Mouse (Mus musculus) T-cell, adult 2 months (primary cell): ENCODE measurements around the gene Lrmda.

Experiments used
- DNase-seq: peaks from one replicate; pipeline ENCODE4 v3.0.0; 2022; ENCODE audit warnings: low spot score

Gene Lrmda

GRCm38 (mm10) chr14:21992321-21992885, 27.1 kb upstream of the Lrmda start:
- DNase-seq: no peak

- DNase-seq: no peak
Observed at GRCm38 (mm10) chr14:21993251-21994060, 26.1 kb upstream of the Lrmda start.

- DNase-seq: no peak
Observed at GRCm38 (mm10) chr14:21994061-21994990, 25.2 kb upstream of the Lrmda start.

- peak; percentile 65 for DNase-seq
Observed at GRCm38 (mm10) chr14:21995031-21995754, 24.3 kb upstream of the Lrmda start.

- no peak for DNase-seq
Observed at GRCm38 (mm10) chr14:21999588-21999987, 19.9 kb upstream of the Lrmda start.

GRCm38 (mm10) chr14:22003231-22003630, 16.3 kb upstream of the Lrmda start:
- DNase-seq: no peak

- no peak for DNase-seq
Observed at GRCm38 (mm10) chr14:22003631-22004030, 15.9 kb upstream of the Lrmda start.

GRCm38 (mm10) chr14:22004943-22005342, 14.6 kb upstream of the Lrmda start:
- no peak for DNase-seq

- DNase-seq: no peak
Observed at GRCm38 (mm10) chr14:22007006-22007405, 12.5 kb upstream of the Lrmda start.

- DNase-seq: no peak
Observed at GRCm38 (mm10) chr14:22014315-22014714, 5.2 kb upstream of the Lrmda start.

GRCm38 (mm10) chr14:22014781-22015180, 4.7 kb upstream of the Lrmda start:
- DNase-seq: no peak

- DNase-seq: no peak
Observed at GRCm38 (mm10) chr14:22017011-22017410, 2.5 kb upstream of the Lrmda start.

- no peak for DNase-seq
Observed at GRCm38 (mm10) chr14:22019949-22020845, 685 bp downstream of the Lrmda start.

GRCm38 (mm10) chr14:22020885-22021284, 1.4 kb downstream of the Lrmda start:
- no peak for DNase-seq

GRCm38 (mm10) chr14:22023533-22023932, 4.0 kb downstream of the Lrmda start:
- no peak for DNase-seq

- no peak for DNase-seq
Observed at GRCm38 (mm10) chr14:22035900-22036299, 16.4 kb downstream of the Lrmda start.

GRCm38 (mm10) chr14:22036338-22036737, 16.8 kb downstream of the Lrmda start:
- no peak for DNase-seq

- no peak for DNase-seq
Observed at GRCm38 (mm10) chr14:22036802-22037497, 17.4 kb downstream of the Lrmda start.

GRCm38 (mm10) chr14:22037498-22038131, 18.1 kb downstream of the Lrmda start:
- no peak for DNase-seq

GRCm38 (mm10) chr14:22042146-22042545, 22.6 kb downstream of the Lrmda start:
- no peak for DNase-seq
